Mouse (Mus musculus): ENCODE measurements around the gene Fig4.

DNA sequence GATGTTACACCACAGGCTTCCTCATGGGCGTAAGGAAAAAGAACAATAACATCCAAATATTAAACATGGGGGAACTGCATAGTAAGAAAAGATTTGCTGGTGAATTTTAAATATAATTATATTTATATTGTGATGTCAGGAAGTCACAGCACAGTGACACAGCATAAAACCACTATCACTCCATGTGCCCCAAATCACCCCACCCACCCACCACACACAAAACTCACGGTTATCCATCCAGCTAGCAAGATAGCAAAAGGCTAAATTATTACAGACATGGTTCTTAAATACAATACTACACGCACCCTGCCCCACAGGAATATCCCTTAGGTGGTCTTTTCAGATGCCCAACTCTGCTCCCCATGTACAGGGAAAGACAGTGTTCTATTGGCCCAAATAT is 89.0 kb downstream of the Fig4 start:
- no peak for TF ChIP-seq NANOG (IDR thresholded peaks at IDR 0.05; ENCODE audit: borderline replicate concordance, low read length)
- TF ChIP-seq CTCF (conservative IDR thresholded peaks at IDR 0.05; ENCODE audit: low read length), result no peak
